Mouse (Mus musculus): Measurements from ENCODE around the gene Nol3. TPM values are rescaled to one million over a fixed set of nuclear protein-coding genes. Genes with fewer than 3 reads are reported as not detected.

Nol3 gene
- total RNA-seq, 2 experiments from 2014 or later = 6.8 to 7.8 TPM

DNA sequence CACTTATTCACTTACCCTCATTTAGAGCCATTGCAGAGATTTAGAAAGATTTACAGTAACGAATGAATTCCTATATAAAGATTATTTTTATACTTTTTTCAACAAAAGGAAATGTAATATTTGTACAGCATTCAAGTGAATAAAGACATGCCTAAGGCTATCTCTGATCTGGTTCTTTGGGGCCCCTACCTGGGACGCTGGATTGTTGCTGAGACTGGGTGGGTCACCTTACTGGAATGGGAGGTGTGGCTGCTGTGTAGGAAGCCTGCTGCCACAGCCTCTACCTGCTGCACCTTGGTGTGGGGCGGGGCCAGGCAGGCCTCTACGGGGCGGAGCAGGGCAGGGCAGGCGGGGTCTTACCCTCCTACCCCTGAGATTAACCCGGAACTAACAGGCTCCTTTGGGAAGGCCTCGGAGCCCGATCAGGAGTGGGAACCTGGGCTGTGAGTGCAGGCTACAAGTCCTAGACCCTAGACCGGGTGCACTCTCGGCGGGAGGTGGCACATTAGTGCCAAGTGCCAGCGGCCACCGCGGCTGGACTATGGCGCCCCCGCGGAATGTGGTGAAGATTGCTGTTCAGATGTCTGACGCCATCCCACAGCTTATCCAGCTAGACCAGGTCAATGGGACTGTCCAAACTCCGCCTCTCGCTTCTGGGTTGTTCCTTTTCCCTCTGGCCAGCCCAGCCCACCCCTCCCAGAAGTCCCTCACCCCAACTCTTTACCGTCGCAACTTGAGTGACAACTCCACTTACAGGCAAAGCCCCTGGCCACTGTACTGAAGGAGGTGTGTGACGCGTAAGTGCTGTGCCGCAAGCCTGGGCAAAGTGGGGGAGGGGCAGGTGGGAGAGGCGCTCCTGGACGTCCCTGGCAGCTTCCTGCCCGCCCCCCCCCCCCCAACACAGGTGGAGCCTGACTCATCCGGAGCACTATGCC is 29.5 kb downstream of the Nol3 start, which contains the start of gene Elmo3:
Elmo3 (plus strand) TSS at position 391 of the 935 bp plus-strand sequence.
- DNase-seq (ENCODE audit: extremely low spot score in 1 of 2, low spot score in 1 of 2) = peak in 1 of 2 experiments; percentile 54

DNA sequence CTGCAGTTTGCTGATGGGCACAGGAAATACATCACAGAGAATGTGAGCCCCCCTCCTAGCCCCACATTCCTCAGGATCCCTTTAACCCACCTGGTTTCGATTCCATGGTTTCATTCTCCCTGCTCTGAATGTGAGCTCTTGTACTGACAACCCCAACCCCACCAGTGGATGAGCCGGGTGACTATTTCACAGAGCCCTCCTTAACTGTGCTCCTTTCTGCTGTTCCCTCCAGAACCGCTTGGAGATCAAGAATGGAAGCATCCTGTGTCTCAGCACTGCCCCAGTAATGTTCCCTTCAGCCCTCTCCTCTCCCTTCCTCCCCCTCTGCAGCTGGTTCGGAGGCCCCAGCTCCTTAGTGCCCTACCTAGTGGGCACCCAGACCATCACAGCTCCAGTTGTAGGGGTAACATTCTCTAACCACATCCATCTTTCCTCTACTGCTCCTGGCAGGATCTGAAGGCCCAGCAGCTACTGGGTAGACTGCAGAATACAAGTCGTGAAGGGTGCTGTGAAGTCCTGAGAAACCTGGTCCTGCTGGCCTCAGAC is 30.3 kb downstream of the Nol3 start:
- no peak for DNase-seq (ENCODE audit: extremely low spot score in 1 of 2, low spot score in 1 of 2)

DNA sequence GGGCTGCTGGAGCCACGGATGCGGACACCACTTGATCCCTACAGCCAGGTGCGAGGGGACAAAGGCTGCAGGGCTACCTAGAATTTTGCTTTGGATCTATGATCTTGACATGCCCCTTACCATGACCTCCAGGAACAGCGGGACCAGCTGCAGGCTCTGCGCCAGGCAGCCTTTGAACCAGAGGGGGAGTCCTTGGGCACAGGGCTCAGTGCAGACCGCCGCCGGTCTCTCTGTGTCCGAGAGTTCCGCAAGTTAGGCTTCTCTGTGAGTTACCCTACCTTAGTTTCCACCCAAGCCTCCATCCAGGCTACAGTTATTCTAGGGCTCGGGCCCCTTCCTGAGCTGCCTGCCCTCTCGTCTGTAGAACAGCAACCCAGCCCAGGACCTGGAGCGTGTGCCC is 31.7 kb downstream of the Nol3 start:
- DNase-seq (ENCODE audit: extremely low spot score in 1 of 2, low spot score in 1 of 2) = no peak

DNA sequence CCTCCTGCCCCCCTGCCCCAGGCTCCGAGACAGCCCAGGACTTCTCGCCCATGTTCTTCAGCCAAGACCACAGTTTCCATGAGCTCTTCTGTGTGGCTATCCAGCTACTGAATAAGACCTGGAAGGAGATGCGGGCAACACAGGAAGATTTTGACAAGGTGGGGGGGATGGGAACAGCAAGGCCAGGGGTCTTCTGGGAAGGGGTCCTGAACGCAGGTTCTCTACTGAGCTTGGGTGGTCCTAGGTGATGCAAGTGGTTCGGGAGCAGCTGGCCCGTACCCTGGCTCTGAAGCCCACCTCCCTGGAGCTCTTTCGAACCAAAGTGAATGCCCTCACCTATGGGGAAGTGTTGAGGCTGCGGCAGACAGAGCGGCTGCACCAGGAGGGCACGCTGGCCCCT is 32.5 kb downstream of the Nol3 start:
- DNase-seq (ENCODE audit: extremely low spot score in 1 of 2, low spot score in 1 of 2) = no peak

DNA sequence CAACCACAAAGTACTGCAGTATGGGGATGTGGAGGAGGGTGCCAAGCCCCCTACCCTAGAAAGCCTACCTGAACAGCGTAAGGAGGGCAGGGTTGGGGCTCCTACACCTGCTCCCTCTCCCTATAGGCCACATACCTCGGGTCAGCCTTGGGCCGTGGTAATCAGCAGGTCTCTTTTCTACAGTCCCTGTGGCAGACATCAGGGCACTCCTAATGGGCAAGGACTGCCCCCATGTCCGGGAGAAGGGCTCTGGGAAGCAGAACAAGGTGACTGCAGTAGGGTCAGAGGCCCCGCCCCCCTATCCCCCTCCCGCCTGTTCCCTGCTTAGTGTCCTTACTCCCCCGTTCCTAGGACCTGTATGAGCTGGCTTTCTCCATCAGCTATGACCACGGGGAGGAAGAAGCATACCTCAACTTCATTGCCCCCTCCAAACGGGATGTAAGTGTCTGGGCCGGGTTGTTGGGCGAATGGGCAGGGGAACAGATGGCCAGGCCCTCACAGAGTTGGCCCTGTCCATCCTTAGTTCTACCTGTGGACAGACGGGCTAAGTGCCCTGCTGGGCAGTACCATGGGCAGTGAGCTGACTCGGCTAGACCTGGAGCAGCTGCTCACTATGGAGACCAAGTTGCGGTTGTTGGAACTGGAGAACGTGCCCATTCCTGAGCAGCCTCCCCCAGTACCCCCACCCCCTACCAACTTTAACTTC is 33.4 kb downstream of the Nol3 start:
- no peak for DNase-seq (ENCODE audit: extremely low spot score in 1 of 2, low spot score in 1 of 2)

DNA sequence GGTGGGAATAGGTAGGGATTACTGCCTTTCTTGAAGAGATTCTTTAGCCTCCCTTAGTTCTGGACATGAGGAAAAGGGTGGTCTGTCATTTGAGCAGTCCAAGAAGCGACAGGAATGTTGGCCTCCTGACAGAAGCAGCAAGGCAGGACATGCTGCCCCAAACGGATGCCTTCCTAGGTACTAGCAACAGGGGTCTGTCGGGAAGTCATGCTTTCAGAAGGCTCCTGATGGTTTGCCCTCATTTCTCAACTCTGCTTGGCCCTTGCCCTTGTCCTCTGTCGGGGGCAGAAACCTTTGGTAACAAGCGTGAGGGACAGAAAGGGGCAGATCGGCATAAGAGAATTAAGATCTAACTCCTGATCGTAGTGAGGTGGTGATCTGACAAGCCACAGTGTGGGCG is 34.2 kb downstream of the Nol3 start:
- DNase-seq (ENCODE audit: extremely low spot score in 1 of 2, low spot score in 1 of 2) = no peak

DNA sequence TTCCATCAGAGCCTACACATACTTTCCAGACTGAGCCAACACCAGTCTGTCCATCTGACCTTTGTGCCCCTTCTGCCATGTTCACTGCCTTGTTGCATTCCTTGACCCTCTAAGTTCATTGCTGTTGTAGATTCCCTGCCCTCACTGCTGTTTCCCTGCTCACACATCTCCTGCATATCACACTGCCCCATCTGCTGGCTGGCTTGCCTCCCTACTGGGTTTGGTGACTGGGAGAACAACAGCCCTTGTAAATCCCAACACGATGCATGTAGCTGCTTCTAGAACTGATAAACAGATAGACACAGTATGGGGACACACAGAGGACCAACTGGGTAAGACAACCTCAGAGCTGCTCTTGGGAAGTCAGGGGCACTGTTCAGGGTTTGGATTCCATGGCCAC is 35.8 kb downstream of the Nol3 start:
- DNase-seq (ENCODE audit: extremely low spot score in 1 of 2, low spot score in 1 of 2) = no peak

DNA sequence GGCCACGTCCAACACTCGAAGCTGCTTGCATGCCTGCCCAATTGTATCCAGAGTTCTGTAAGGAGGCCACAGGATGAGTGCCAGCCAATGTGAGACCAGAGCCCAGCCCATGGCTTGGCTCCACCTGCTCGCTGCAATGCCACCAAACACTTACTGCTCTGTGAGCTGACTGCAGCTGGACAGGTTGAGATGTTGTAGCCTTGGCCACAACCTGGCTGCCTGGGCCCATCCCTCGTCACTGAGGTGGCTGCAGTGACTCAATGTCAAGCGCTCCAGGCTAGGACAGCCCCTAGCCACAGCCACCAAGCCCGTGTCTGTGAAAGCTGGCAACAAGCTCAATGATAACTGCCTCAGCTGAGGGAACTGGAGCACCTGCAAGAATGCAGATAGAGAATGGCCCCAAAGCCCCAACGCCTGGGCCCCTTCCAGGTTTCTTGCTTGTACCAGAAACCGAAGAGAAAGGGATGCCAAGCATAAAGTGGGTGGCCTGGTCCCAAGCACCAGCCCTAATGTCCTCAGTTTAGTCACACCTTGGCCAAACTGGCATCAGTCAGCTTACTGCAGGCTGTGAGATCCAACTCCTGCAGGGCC is 37.0 kb downstream of the Nol3 start:
- no peak for DNase-seq (ENCODE audit: extremely low spot score in 1 of 2, low spot score in 1 of 2)

DNA sequence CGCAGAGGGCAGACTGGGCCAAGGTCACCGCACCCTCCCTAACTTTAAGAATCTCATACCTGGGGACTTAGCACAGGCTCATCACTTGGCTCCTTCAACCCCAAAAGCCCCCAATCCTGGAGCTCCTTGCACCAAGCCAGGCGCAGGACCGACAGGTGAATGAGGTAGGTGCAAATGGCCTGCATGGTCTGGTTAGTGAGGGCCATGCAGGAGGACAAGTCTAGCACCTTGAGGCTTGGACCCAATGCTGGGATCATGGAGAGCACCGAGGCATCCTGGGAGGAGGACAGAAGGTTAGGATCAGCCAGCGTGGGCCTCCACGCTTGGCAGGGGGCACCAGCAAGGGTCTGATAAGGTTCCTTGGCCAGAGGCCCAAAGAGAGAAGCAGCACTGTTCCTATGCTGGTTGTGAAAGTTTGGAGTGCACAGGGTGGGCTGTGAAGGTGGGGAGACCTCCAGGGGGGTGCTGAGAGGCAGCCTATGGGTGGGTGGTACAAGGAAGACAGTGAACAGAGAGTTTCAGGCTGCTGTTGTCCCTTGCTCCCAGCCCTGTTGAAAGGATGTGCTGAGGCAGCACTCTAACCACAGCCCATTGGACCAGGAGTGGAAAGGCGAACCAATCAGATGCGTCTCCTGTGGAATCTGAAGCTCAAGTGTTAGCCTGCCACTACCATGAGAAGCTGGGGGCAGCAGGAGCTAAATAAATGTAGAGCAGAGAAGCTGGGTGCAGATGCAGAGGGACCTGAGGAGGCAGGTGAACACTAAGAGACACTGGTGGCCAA is 37.9 kb downstream of the Nol3 start:
- DNase-seq (ENCODE audit: extremely low spot score in 1 of 2, low spot score in 1 of 2) = no peak

DNA sequence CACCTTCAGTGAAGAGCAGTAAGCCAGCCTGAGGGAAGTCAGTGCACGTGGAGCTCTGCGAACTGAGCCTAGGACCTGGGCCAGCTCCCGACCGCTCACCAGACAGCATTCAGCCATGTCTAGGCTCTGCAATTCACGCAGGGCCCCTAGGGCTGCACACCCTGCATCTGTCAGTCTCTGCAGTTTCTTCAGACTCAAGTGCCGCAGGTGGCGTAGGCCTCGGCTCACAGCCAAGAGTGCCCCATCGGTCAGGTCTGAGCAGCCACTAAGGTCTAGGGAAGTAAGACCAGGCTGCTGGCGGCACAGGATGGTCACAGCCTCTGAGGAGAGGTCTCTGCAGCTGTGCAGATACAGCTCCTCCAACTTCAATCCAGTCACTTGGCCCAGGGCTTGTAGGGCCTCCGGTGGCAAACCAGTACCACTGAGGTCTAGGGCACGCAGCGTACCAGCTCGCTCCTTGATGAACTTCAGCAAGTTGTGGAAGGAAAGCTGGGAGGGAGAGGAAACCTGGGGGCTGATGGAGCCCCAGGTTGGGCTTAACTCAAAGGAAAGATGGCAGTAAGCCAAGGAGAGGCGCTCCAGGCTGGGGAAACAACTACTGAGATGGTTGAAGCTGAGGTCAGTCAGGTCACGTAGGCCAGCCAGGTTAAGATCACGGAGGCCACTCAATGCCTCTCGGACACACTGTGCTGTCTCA is 39.3 kb downstream of the Nol3 start:
- no peak for DNase-seq (ENCODE audit: extremely low spot score in 1 of 2, low spot score in 1 of 2)

DNA sequence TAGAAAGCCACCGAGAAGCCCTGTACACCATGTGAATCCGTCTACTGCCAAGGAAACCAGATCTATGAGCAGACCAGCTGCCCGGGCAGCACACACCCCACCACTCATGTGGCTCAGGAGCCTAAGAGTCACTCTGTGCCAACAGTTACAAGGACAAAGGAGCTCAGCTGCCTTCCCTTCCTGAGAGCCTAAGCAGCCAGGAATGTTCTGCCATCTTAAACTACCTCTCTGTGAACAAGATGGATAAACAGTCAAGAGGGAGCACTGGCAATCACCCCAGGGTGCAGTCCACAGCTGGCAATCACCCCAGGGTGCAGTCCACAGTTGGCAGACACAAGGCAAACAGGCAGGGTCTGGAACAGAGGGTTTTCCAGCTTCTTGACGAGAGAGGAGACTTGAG is 42.0 kb downstream of the Nol3 start:
- no peak for DNase-seq (ENCODE audit: extremely low spot score in 1 of 2, low spot score in 1 of 2)

DNA sequence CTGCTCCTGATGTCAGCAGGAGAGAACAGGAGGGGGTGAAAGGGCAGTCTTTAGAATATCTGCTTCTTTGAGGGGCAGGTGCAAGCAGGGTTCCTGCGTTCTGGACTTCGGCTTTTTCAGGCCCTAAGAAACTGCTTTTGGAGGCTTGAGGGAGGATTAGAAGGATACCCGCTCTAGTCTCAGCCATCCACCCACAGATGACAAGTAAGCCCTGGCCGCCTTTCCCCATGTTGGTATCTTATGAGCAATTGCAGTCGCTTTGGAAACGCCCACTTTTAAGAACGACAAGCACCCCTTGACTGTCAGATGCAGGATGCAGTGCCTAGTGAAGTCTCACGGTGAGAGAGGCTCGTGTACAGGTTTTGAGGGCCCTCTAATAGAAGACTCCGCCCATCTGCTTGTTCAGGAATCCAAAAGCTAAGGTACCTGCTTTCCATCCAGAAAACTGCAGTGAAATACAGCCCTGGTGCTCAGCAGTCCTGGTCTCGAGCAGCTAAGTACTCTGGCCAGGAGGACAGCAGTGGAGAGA is 42.8 kb downstream of the Nol3 start:
- DNase-seq (ENCODE audit: extremely low spot score in 1 of 2, low spot score in 1 of 2) = no peak

DNA sequence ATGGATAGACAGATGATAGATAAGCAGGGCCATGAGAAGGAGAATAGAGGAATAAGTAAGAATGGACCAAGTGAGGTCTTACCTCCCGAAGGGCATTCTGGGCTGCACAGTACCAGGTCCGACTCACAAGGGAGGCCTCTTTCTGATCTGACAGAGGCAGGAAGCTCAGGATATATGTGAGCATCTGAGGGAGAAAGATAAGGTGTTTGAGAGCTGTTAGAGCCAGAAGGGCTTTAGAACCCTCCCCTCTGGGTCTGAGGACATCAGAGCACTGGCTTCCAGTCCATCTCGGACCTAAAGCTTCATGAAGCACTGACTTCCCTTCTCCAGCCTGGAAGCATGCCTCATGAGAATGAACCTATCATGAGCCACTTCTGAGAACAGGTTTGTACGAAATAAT is 47.2 kb downstream of the Nol3 start:
- DNase-seq (ENCODE audit: extremely low spot score in 1 of 2, low spot score in 1 of 2) = no peak

DNA sequence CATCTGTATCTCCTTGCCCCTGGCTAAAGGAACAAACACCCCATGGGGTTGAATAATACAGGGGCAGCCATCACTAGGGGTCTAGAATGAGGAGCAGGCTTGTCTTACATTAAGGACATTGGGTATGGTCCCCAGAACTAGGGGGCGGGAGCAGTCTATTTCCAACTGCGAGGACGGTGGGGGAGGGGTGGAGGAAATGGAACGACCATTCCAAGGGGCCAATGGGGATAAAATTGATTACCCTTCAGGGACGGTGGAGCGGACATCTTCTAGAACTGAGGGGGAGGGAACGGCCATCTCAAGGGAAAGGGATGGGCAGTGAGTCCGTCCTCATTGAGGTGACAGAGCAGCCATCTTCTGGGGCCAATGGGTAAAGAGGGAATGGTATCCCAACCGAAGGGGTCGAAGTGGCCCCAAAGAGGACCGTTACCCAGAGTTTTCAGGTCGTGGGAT is 49.7 kb downstream of the Nol3 start:
- no peak for DNase-seq (ENCODE audit: extremely low spot score in 1 of 2, low spot score in 1 of 2)

DNA sequence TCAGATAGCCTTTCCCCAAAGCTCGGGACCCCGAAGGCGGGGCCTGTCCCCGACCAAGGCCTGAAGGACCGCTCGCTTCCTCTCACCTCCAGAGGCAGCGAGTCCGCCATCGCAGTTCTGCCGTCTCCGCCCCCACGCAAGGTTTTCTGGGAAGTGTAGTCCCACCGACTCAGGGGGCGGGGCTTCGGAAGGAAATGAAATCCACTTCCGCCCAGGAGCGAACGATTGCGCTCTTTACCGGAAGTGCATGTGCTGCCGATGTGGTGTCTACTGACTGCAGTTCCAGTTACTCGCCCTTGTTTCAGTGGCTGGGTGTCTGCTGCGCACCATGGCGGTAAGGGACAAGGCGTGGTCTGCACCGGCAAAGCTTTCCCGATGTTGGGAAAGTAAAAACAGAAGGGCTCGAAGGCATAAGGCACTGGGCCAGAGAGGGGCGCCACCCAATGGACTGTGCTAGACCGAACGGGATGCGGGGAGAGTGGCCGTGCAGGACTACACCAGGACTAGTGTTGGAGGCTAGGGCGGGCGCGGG is 50.3 kb downstream of the Nol3 start, which contains the start of the genes Lrrc29 and Tmem208:
Lrrc29 (minus strand) TSS at position 138 of the 532 bp plus-strand sequence.
Tmem208 (plus strand) TSS at position 214 of the 532 bp plus-strand sequence.
- DNase-seq (ENCODE audit: extremely low spot score in 1 of 2, low spot score in 1 of 2) = peak; percentile 93 to 94

DNA sequence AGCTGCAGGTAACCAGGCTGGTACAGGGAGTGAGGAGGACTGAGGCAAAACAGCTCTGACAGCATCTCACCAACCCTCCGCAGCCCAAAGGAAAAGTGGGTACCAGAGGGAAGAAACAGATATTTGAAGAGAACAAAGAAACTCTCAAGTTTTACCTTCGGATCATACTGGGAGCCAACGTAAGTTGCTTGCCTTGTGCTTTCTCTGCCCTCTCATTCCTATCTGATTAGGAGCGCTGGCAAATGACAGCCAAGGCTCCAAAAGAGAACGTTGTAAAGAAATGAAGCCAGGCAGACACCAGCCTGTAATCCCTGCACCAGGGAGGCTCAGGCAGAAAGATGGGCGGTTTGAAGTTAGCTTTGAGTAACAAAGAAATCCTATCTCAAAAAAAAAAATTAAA is 51.0 kb downstream of the Nol3 start:
- DNase-seq (ENCODE audit: extremely low spot score in 1 of 2, low spot score in 1 of 2) = no peak

DNA sequence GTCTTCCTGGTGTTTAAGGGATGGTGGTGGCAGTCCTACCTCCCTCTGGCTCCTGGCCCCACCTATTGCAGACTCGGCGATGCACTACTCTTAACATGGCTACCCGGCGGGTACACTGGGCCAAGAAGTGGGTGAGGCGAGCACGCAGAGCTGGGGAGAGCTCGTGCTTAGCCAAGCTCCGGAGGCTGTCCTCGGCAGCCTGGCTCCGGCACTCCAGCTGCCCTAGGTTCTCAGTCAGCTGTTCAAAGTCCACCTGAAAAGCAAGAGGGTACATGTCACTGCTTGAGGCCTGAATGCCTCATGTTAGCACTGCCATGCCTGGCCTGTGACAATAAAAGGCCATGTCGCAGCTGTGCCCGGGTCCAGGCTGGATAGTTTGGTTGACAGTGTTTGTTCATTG is 54.4 kb downstream of the Nol3 start:
- DNase-seq (ENCODE audit: extremely low spot score in 1 of 2, low spot score in 1 of 2) = no peak

DNA sequence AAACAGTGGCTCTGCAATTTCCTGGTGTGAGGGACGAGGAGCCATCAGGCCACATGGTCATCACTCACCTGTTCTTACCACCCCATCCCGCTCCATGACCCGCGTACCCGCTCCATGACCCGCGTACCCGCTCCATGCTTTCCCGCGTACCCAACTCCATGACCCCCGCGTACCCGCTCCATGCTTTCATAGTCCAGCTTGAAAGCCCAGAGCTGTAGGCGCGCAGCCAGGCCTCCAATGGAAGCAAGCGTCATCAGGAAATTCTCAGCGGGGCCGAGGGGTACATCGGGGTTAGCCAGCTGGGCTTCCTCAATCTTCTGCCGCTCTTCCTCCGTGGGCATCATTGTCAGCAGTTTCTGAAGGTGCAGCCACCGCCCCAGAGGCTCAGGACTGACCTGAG is 55.5 kb downstream of the Nol3 start:
- DNase-seq (ENCODE audit: extremely low spot score in 1 of 2, low spot score in 1 of 2) = no peak

Measured in layer of hippocampus, postnatal 25 days (tissue).